Mouse (Mus musculus) embryonic fibroblast, embryonic 13.5 days (primary cell): ENCODE measurements around the gene Dgat2.

Experiments used
- CTCF ChIP-seq: IDR thresholded peaks from 2 replicates; pipeline ENCODE4 v1.5.1; 2011; ENCODE audit warnings: mild to moderate bottlenecking, control low read depth, low read length, moderate library complexity, borderline replicate concordance; ENCODE audit not compliant: insufficient read depth
- POLR2A ChIP-seq: IDR thresholded peaks from 2 replicates; pipeline ENCODE4 v1.6.1; 2011; ENCODE audit warnings: low read depth, mild to moderate bottlenecking, control low read depth, low read length, moderate library complexity

DNA sequence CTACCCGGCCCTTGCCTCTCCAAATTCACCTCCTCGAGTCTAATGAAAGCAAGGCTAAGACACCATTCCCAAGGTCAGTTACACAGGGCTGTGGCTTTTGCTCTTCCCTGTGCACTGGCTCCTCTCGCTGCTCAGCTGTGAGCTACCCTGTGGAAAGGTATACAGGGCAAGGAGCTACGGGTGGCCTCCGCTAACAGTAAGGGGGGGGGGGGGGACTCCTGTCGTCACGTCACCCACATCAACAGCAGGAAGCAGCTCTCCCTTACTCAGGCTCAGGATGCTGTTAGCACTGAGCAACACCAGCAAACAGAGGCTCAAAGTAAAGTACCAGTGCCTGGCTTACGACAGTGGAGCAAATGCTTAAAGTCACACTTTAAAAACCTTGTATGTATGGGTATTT is 29.8 kb downstream of the Dgat2 start:
- no peak for TF ChIP-seq POLR2A
- TF ChIP-seq CTCF: no peak
